Mouse (Mus musculus) MEL (cell line): ENCODE data around the gene Anxa4. TPM values are rescaled to one million over a fixed set of nuclear protein-coding genes. Genes with fewer than 3 reads are reported as not detected.

ENCODE experiments used
- DNase-seq: peaks from one replicate; pipeline ENCODE4 v3.0.0; 2011; ENCODE audit warnings: low read depth, low spot score
- H3K27ac ChIP-seq: 2 replicates; pipeline ENCODE4 v1.5.1; 2012; ENCODE audit warnings: low read depth, mild to moderate bottlenecking, control low read depth, low read length, moderate library complexity; ENCODE audit not compliant: control insufficient read depth
- H3K27me3 ChIP-seq, 2 experiments: fragments of 150-350 bp in 1 of 2; sonication (generic) in 1 of 2; 2 replicates each; pipeline ENCODE4 v1.6.1; 2012; ENCODE audit warnings: low read length in 2 of 2, mild to moderate bottlenecking in 2 of 2, improper control_type of control experiment in 1 of 2, moderate library complexity in 1 of 2; ENCODE audit not compliant: insufficient read depth in 2 of 2, control insufficient read depth in 1 of 2
- H3K36me3 ChIP-seq, 2 experiments: 2 replicates each; pipeline ENCODE4 v1.6.1; 2012 to 2014; ENCODE audit warnings: low read length in 2 of 2, improper control_type of control experiment in 1 of 2, inconsistent platforms in 1 of 2, mild to moderate bottlenecking in 1 of 2; ENCODE audit not compliant: insufficient read depth in 2 of 2, control insufficient read depth in 1 of 2
- H3K4me1 ChIP-seq, 2 experiments: fragments of 150-350 bp in 1 of 2; sonication (generic) in 1 of 2; 2 replicates each; pipeline ENCODE4 v1.6.1; 2012; ENCODE audit warnings: low read length in 2 of 2, improper control_type of control experiment in 1 of 2, mild to moderate bottlenecking in 1 of 2; ENCODE audit not compliant: insufficient read depth in 2 of 2, control insufficient read depth in 1 of 2
- H3K4me3 ChIP-seq, 2 experiments: fragments of 150-350 bp in 1 of 2; sonication (generic) in 1 of 2; 2 replicates each; pipeline ENCODE4 v1.5.1; 2012; ENCODE audit warnings: low read depth in 2 of 2, low read length in 2 of 2, mild to moderate bottlenecking in 2 of 2, moderate library complexity in 2 of 2, control low read depth in 1 of 2, improper control_type of control experiment in 1 of 2; ENCODE audit not compliant: control insufficient read depth in 1 of 2, insufficient read depth in 1 of 2
- H3K79me2 ChIP-seq: 2 replicates; pipeline ENCODE4 v1.6.1; 2012; ENCODE audit warnings: mild to moderate bottlenecking, low read length, moderate library complexity; ENCODE audit not compliant: control insufficient read depth, poor library complexity, insufficient read depth
- H3K9ac ChIP-seq: 2 replicates; pipeline ENCODE4 v1.6.1; 2012; ENCODE audit warnings: low read depth, mild to moderate bottlenecking, control low read depth, low read length, moderate library complexity; ENCODE audit not compliant: control insufficient read depth, poor library complexity, severe bottlenecking
- H3K9me3 ChIP-seq: fragments of 150-350 bp; sonication (generic); replicated peaks from 2 replicates; pipeline ENCODE4 v1.6.1; 2012; ENCODE audit warnings: mild to moderate bottlenecking, low read length, improper control_type of control experiment, moderate library complexity; ENCODE audit not compliant: insufficient read depth
- CHD2 ChIP-seq: IDR thresholded peaks from 2 replicates; pipeline ENCODE4 v1.6.1; 2011; ENCODE audit warnings: low read length, improper control_type of control experiment
- E2F4 ChIP-seq: IDR thresholded peaks from 2 replicates; pipeline ENCODE4 v1.6.1; 2011; ENCODE audit warnings: low read depth, low read length, improper control_type of control experiment, borderline replicate concordance
- EP300 ChIP-seq, 2 experiments: IDR thresholded peaks; 2 replicates each; pipeline ENCODE4 v1.6.1; 2011; ENCODE audit warnings: improper control_type of control experiment in 2 of 2, low read length in 2 of 2, low read depth in 1 of 2, mild to moderate bottlenecking in 1 of 2
- ETS1 ChIP-seq: IDR thresholded peaks from 2 replicates; pipeline ENCODE4 v1.6.1; 2012; ENCODE audit warnings: low read depth, mild to moderate bottlenecking, inconsistent platforms, low read length, improper control_type of control experiment, moderate library complexity
- GABPA ChIP-seq: IDR thresholded peaks from 2 replicates; pipeline ENCODE4 v1.6.1; 2012; ENCODE audit warnings: low read depth, mild to moderate bottlenecking, inconsistent platforms, low read length, improper control_type of control experiment, moderate library complexity
- GATA1 ChIP-seq: IDR thresholded peaks from 2 replicates; pipeline ENCODE4 v1.6.1; 2011; ENCODE audit warnings: low read depth, low read length, improper control_type of control experiment
- MAFK ChIP-seq: IDR thresholded peaks from 2 replicates; pipeline ENCODE4 v1.6.1; 2011; ENCODE audit warnings: low read depth, mild to moderate bottlenecking, low read length, improper control_type of control experiment, borderline replicate concordance
- MAX ChIP-seq: IDR thresholded peaks from 2 replicates; pipeline ENCODE4 v1.6.1; 2011; ENCODE audit warnings: low read length, improper control_type of control experiment
- MAZ ChIP-seq: IDR thresholded peaks from 2 replicates; pipeline ENCODE4 v1.6.1; 2012; ENCODE audit warnings: low read depth, mild to moderate bottlenecking, inconsistent platforms, low read length, improper control_type of control experiment
- MEF2A ChIP-seq: IDR thresholded peaks from 2 replicates; pipeline ENCODE4 v1.6.1; 2014; ENCODE audit warnings: low read depth, mild to moderate bottlenecking, inconsistent platforms, low read length, improper control_type of control experiment; ENCODE audit not compliant: poor library complexity, insufficient replicate concordance, severe bottlenecking; ENCODE audit errors: extremely low read depth
- MYC ChIP-seq: IDR thresholded peaks from 2 replicates; pipeline ENCODE4 v1.6.1; 2011; ENCODE audit warnings: low read depth, mild to moderate bottlenecking, low read length, improper control_type of control experiment, moderate library complexity
- NELFE ChIP-seq: IDR thresholded peaks from 2 replicates; pipeline ENCODE4 v1.6.1; 2011; ENCODE audit warnings: low read depth, low read length, improper control_type of control experiment
- NRF1 ChIP-seq: IDR thresholded peaks from 2 replicates; pipeline ENCODE4 v1.6.1; 2014; ENCODE audit warnings: low read depth, mild to moderate bottlenecking, inconsistent platforms, low read length, improper control_type of control experiment, moderate library complexity; ENCODE audit not compliant: poor library complexity, insufficient read depth, severe bottlenecking
- POLR2A ChIP-seq, 2 experiments: IDR thresholded peaks; 2 replicates each; pipeline ENCODE4 v1.6.1; 2011 to 2012; ENCODE audit warnings: low read length in 2 of 2, mild to moderate bottlenecking in 2 of 2, control low read depth in 1 of 2, improper control_type of control experiment in 1 of 2, low read depth in 1 of 2, moderate library complexity in 1 of 2; ENCODE audit not compliant: control insufficient read depth in 1 of 2, insufficient read depth in 1 of 2, poor library complexity in 1 of 2
- RAD21 ChIP-seq: IDR thresholded peaks from 2 replicates; pipeline ENCODE4 v1.6.1; 2011; ENCODE audit warnings: mild to moderate bottlenecking, low read depth, low read length, improper control_type of control experiment
- RCOR1 ChIP-seq: IDR thresholded peaks from 2 replicates; pipeline ENCODE4 v1.6.1; 2012; ENCODE audit warnings: low read depth, mild to moderate bottlenecking, inconsistent platforms, low read length, improper control_type of control experiment
- TCF12 ChIP-seq: IDR thresholded peaks from 2 replicates; pipeline ENCODE4 v1.6.1; 2014; ENCODE audit warnings: low read depth, mild to moderate bottlenecking, inconsistent platforms, low read length, improper control_type of control experiment, moderate library complexity
- UBTF ChIP-seq: IDR thresholded peaks from 2 replicates; pipeline ENCODE4 v1.6.1; 2012; ENCODE audit warnings: low read depth, mild to moderate bottlenecking, inconsistent platforms, low read length, improper control_type of control experiment, moderate library complexity, borderline replicate concordance; ENCODE audit not compliant: insufficient read depth
- USF1 ChIP-seq: IDR thresholded peaks from 2 replicates; pipeline ENCODE4 v1.6.1; 2014; ENCODE audit warnings: low read depth, mild to moderate bottlenecking, inconsistent platforms, low read length, improper control_type of control experiment, moderate library complexity
- USF2 ChIP-seq, 2 experiments: IDR thresholded peaks; 2 replicates each; pipeline ENCODE4 v1.6.1; 2011 to 2012; ENCODE audit warnings: improper control_type of control experiment in 2 of 2, low read length in 2 of 2, borderline replicate concordance in 1 of 2, inconsistent platforms in 1 of 2, low read depth in 1 of 2, mild to moderate bottlenecking in 1 of 2; ENCODE audit not compliant: insufficient read depth in 1 of 2
- ZC3H11A ChIP-seq: IDR thresholded peaks from 2 replicates; pipeline ENCODE4 v1.6.1; 2012; ENCODE audit warnings: low read depth, mild to moderate bottlenecking, inconsistent platforms, low read length, improper control_type of control experiment
- ZNF384 ChIP-seq: IDR thresholded peaks from 2 replicates; pipeline ENCODE4 v1.6.1; 2012; ENCODE audit warnings: low read depth, mild to moderate bottlenecking, inconsistent platforms, low read length, improper control_type of control experiment
- polyA plus RNA-seq, 2 experiments: library from polyadenylated mRNA; stranded (reverse) in 1 of 2; unstranded in 1 of 2; fragments of >175 nt in 1 of 2; fragments of >200 nt in 1 of 2; gene quantifications; 2 replicates each; pipeline versions ENCODE4 v1.2.1 to v1.2.4; 2012; ENCODE audit warnings: low replicate concordance in 2 of 2, low read depth in 1 of 2; ENCODE audit not compliant: insufficient read length in 2 of 2, insufficient read depth in 1 of 2, missing spikeins in 1 of 2
- total RNA-seq: library from RNA; depleted of rRNA; stranded (reverse); fragments of 300-350 nt; gene quantifications from 2 replicates; pipeline ENCODE4 v1.2.3, GENCODE M21; 2012

Gene Anxa4
- total and polyA plus RNA-seq, 3 experiments, result 31.1 to 176 (median 53.6) TPM

- no peaks in the 10 kb centered on the region for H3K79me2 ChIP-seq
- DNase-seq, result no peak
- H3K36me3 ChIP-seq, result peaks cover 1 to 16% of the 10 kb centered on the region in 2 experiments; a peak in 3 of 4 replicates
- no peak overlapping the region for H3K4me3 ChIP-seq
- no peaks in the 10 kb centered on the region for H3K9me3 ChIP-seq
- H3K27ac ChIP-seq, result no peak overlapping the region
- peaks cover 6 to 20% of the 10 kb centered on the region in 2 experiments for H3K4me1 ChIP-seq
- H3K9ac ChIP-seq, result no peak overlapping the region
- TF ChIP-seq NELFE (no peak), GABPA (no peak), ZNF384 (no peak), NRF1 (no peak), USF1 (no peak), EP300 (IDR thresholded peaks at IDR 0.05; ENCODE audit: low read depth in 1 of 2, low read length in 2 of 2) (no peak), MAFK (no peak), MYC (no peak), USF2 (IDR thresholded peaks at IDR 0.05; ENCODE audit: borderline replicate concordance in 1 of 2, insufficient read depth in 1 of 2, low read depth in 1 of 2, low read length in 2 of 2) (no peak), MAX (no peak), RAD21 (no peak), TCF12 (no peak), GATA1 (no peak), RCOR1 (no peak), MAZ (no peak)
- H3K27me3 ChIP-seq, result no peaks in the 10 kb centered on the region
Observed at GRCm38 (mm10) chr6:86768938-86769337, 24.4 kb downstream of the Anxa4 start.

GRCm38 (mm10) chr6:86768186-86768776 lies 25.1 kb downstream of the Anxa4 start:
- peaks cover 3 to 18% of the 10 kb centered on the region in 2 experiments; a peak in 3 of 4 replicates for H3K4me1 ChIP-seq
- no peak overlapping the region for H3K9ac ChIP-seq
- no peak for TF ChIP-seq ETS1
- no peak for TF ChIP-seq MYC
- no peak for TF ChIP-seq POLR2A (IDR thresholded peaks at IDR 0.05; ENCODE audit: control insufficient read depth in 1 of 2, insufficient read depth in 1 of 2, low read depth in 1 of 2, low read length in 2 of 2, poor library complexity in 1 of 2)
- TF ChIP-seq RCOR1, result no peak
- TF ChIP-seq RAD21, result no peak
- TF ChIP-seq E2F4, result no peak
- no peak for TF ChIP-seq CHD2
- no peak for TF ChIP-seq EP300 (IDR thresholded peaks at IDR 0.05; ENCODE audit: low read depth in 1 of 2, low read length in 2 of 2)
- TF ChIP-seq UBTF, result no peak
- no peak for TF ChIP-seq ZC3H11A
- no peak for TF ChIP-seq MEF2A
- no peak for TF ChIP-seq ZNF384
- TF ChIP-seq NRF1, result no peak
- H3K27ac ChIP-seq, result no peak overlapping the region
- peaks cover 1 to 10% of the 10 kb centered on the region in 2 experiments; a peak in 3 of 4 replicates for H3K36me3 ChIP-seq
- no peak overlapping the region for H3K4me3 ChIP-seq
- no peaks in the 10 kb centered on the region for H3K79me2 ChIP-seq
- no peaks in the 10 kb centered on the region for H3K9me3 ChIP-seq
- no peak for DNase-seq
- no peaks in the 10 kb centered on the region for H3K27me3 ChIP-seq
